Mouse (Mus musculus) T-cell, adult 66 days (primary cell): ENCODE measurements around the gene Taf10. TPM values are rescaled to one million over a fixed set of nuclear protein-coding genes. Genes with fewer than 3 reads are reported as not detected.

Experiments used
- total RNA-seq, 2 experiments: library from RNA; stranded (reverse); gene quantifications; 3 replicates in 1 of 2; 4 replicates in 1 of 2; pipeline ENCODE4 v1.2.4; 2023

Taf10 gene
- 100 to 1,000 TPM; 212 to 221 TPM for total RNA-seq

DNA sequence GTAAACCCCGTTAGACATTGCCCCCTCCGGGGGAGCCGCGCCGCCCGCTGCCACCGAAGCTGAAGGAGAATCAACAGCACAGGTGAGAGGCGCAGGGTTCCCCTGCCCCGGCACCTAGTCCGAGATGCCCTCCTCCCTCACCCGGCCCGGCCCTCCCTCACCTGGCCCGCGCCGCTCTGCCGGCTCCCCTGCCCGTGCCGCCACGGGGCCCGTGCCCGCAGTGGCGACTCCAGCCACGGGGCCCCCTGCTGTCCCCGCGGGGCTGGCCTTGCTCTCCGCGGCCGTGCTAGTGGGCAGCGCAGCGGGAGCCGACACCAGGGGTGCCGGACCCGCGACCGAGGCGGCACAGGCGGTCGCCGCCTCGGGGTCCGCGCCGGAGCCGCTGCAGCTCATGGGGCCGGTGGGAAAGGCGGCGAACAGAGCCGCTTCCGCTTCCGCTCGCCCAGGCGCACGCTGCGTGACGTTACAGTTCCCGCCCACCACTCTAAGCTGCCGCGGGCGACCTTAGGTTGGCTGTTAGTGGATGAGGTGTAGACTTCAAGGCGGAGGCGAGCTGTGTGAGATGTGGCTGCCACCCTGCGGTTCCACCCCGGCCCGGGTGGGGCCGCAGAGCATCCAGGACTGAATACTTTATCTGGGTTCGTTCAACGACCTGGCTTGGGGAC lies at the start of gene Taf10:
Taf10 (minus strand) TSS at position 436 of the 665 bp plus-strand sequence.

GRCm38 (mm10) chr7:105787285-105788140 lies 43.4 kb upstream of the Taf10 start, which contains the start of gene Dchs1:
TSS of gene Dchs1 (minus strand) at chr7:105787654.

DNA sequence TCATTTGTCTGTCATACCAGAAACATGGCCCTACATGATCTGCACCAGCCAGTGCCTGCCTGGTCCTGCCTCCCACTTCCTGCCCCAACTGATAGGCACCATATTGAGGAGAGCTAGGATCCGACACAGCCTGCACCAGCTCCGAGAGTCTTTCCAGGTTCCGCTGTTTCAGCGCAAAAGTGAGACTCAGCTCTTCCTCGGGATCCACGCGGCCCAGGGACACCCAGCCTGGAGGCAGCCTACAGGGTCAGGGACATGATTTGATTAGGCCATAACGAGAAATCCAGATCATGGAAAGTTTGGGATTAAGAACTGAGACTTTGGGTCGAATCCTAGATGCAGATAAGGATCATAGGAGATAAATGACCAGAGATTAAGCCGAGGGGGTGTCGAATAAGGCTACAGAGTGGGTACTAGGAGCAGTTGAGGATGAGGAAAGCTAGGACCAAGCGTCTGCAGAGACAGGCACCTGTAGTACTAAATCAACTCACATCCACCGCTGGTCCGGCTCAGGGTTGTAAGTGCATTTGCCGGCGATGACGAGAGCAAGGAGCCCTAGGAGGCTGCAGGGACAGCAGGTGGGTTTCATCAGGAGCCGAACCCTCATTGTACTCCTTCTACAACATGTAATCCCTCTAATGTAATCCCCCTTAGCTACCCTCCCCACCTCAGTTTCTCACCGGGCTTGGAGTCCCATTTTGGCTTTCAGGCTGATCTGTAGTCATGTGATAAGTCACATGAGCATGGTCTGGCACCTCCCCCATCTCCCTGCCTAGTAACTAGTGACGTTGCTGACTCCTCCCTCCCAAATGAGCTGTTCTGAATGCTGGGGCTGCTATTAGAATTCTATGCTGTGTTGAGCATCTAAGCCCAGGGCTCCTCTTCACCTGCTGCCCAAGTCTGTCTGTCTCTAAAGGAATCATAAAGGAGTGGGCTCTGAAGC lies 7.6 kb upstream of the Taf10 start, which contains the start of gene Tpp1:
Tpp1 (minus strand) TSS at position 745 of the 943 bp plus-strand sequence.

DNA sequence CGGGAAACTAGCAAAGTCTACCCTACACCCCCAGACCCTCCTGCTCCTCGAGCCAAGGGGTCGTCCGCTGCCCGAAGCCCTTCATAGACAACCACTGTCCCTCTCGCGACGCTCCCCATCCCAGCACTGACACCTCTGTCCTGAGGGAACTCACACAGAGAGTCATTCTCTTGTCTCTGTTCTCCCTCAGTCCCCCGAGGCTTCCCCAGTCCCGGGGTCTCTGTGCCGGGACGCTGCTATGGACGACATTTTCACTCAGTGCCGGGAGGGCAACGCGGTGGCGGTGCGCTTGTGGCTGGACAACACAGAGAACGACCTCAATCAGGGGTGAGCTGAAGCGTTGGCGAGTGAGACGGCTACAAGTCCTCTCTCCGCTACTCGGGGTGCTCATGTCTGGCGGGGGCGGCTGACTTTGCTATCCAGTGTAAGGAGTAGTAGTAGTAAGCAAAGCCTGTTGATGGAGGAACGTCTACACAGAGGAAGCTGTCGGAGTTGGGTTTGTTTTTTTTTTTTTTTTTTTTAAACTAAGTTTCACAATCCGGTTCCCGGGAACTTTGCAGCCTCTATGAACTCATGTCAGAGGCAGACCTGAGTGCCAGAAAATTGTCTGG lies 7.1 kb downstream of the Taf10 start, which contains the start of gene Rrp8:
Rrp8 (minus strand) TSS at position 475 of the 611 bp plus-strand sequence.

DNA sequence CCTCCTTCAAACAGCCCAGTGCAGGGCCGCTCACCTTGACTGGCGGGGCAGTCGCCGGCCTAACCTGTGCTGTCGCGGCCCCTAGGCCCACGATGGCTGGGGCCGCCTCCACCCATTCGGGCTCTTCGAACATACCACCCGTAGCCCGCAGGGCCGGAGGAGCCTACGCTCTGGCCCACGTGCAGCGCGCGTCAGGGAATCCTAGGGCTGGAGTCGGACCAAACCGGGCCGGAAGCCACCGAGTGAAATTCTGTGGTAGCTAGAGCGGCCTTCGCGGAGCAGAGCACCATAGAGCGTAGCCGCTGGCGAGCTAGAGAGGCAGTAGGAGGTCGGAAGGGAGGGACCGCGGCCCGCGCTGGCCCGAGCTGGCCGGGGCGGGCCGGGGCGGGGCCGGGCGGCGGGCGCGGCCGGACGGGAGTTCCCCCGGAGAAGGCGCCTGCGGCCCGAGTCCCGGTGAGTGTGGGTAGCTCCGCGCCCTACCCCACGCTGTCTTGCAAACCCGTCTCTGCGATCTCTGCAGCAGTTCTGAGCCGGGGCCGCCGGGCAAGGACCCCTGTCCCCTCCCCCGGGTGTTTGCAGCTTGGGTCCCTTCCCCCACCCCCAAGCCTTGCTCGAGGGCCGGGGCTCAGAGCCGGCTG lies 7.8 kb downstream of the Taf10 start, which contains the start of gene Ilk:
Ilk (plus strand) TSS at position 329 of the 638 bp plus-strand sequence.

Other genes with a start within 250 kb of the Taf10 start
- gene Smpd1, start 190.0 kb downstream of the Taf10 start, total RNA-seq, result 10 to 100 TPM; 26.7 to 29.7 TPM
- gene Apbb1, start 162.7 kb downstream of the Taf10 start, total RNA-seq, result 1 to 10 TPM; 1.8 to 3.5 TPM
- under 1 TPM in 1 of 2 experiments, not detected in 1; 0.68 TPM for gene Hpx, start 144.2 kb downstream of the Taf10 start, total RNA-seq
- gene Trim3, start 110.8 kb downstream of the Taf10 start, total RNA-seq, result 10 to 100 TPM; 18.9 to 26.6 TPM
- gene Timm10b, start 104.3 kb downstream of the Taf10 start, total RNA-seq, result 10 to 100 TPM; 59.1 to 76.5 TPM
- gene Arfip2, start 103.9 kb downstream of the Taf10 start, total RNA-seq, result 10 to 100 TPM; 28.0 to 31.3 TPM
- gene Gm45799, start 103.8 kb downstream of the Taf10 start, total RNA-seq, result 10 to 100 TPM; 10.9 to 13.8 TPM
- gene Dnhd1, start 93.5 kb downstream of the Taf10 start, total RNA-seq, result 1 to 10 TPM; 3.6 to 4.8 TPM
- gene Ilk, start 7.8 kb downstream of the Taf10 start, total RNA-seq, result 100 to 1,000 TPM in 1 of 2 experiments, 10 to 100 TPM in 1; 99.7 to 101 TPM
- gene Rrp8, start 7.0 kb downstream of the Taf10 start, total RNA-seq, result 10 to 100 TPM; 22.6 to 24.7 TPM
- gene Tpp1, start 7.9 kb upstream of the Taf10 start, total RNA-seq, result 10 to 100 TPM; 46.4 to 53.8 TPM
- gene Dchs1, start 43.3 kb upstream of the Taf10 start, total RNA-seq, result under 1 TPM in 1 of 2 experiments, not detected in 1; 0.20 TPM
- gene Mrpl17, start 66.7 kb upstream of the Taf10 start, total RNA-seq, result 10 to 100 TPM; 39.7 to 55.9 TPM
- 100 to 1,000 TPM; 128 to 145 TPM for gene Gm4070, start 209.6 kb upstream of the Taf10 start, total RNA-seq